Mouse (Mus musculus) right cerebral cortex, postnatal 25 days (tissue): ENCODE data around the gene Adh7.

Source experiments
- DNase-seq: peaks from one replicate; pipeline ENCODE4 v3.0.0; 2022

Adh7 gene

DNA sequence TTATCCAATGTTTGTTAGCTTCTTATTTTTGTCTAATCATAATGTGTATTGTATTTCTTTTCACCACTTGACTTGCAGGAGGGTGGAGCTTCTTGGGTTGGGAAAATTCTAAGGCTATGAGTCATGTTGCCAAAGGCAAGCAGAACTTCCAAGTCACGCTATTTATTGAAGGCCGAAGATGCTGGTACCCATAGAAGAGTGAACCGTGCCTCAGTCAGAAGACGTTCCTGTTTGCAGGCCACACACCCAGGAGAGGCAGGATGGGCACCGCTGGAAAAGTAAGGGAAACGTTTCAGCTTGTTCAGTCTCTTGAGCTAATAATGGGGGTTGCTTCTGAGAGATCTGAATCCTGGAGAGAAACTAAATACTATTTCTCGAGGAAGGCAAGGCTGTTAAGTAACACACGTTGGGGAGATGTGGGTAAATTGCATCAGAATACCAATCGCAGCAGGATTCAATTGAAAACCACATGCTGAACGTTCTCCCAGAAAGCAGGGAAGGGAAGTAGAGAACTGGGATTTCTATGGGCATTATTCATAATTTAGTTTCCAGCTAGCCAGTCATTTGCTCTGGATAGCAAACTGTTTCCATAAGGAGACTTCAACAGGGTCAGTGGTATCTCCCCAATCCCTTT is at the start of gene Adh7:
Gene Adh7 (plus strand): TSS at position 130 of the 634 bp plus-strand sequence.
- no peak for DNase-seq

DNA sequence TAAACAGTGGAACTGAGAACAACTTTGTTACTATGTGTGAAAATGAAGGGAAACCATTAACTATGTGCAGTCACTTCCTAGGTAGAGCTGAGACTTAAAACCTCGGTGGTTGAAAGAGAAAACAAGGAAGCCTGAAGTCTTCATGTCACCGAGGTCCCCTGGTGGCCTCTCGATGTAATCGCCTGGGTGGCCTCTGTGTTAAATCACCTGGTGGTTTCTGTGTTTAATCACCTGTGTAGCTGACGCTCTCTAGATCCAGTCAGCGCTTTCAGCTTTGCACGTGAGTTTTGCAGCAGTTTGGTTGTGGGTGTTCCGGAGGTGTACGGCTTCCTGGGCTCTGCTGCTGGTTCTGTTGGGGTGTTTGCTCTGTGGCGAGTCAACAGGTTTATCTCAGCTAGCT is 44.3 kb upstream of the Adh7 start:
- DNase-seq: no peak

DNA sequence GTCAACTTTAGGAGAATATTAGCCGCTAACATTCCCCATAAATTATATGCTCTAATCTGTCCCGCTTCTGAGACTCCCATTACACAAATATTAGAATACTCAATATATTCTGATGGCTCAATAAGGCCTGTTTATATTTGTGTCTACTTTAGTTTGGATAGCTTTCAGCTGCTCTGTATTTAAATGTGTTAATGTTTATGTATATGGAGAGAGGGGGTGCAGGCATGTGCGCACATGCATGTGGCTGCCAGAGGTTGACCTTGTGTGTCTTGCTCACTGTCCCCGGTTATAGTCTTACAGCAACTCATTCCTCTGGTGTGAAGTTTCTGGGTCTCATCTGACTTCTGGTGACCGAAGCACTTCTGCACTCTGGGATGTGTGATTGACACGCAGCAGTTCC is 42.0 kb upstream of the Adh7 start:
- DNase-seq: no peak

DNA sequence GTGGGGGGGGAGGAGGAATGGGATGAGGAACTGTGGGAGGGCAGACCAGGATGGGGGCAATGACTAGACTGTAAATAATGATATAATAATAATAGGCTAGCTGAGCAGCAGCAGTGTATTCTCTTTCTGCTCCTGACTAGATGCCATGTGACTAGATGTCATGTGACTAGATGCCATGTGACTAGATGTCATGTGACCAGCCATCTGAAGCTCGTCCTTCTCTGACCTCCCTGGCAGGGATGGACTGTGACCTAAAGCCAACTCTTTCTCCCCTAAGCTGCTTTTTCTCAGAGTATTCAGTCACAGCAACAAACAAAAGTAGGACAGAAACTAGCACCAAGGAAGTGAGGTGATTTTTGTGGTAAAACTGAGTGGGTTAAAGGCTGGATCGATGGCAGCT is 35.5 kb upstream of the Adh7 start:
- DNase-seq: no peak

DNA sequence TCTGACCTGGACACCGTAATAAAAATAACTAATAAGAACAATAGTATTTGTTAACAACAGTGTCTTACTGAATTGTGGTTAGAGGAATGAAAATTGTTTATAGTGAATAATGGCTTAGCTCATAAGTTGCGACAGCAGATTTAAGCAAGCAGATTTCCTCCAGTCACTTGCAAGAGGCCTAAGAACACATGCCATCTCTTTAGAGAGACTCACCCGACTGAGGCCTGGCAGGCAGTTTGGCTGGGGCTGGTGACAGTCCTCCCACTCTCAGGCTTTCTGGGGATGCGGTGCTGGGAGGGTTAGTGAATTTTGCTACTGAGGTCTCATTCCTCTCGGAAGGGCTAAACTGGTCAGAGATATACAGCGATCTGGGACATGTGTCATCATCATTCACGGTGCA is 34.2 kb upstream of the Adh7 start:
- no peak for DNase-seq

DNA sequence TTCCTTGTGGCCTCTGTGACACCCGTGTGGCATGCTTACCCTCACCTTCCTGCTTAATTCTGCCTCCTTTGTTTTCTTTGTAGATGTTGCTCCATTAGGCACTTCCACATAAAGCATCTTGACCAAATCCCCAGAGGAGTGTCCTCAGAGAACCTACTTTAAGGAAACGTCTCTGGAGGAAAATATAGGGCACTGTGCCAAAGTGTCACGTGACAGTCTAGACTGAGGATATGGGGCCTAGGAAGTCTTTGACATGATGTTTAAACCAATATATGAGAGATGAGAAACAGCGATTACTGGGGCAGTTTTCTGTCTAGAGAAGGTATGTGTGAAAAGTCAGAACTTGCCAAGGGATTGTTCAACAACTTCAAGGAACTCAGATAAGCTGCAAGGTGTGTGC is 32.3 kb upstream of the Adh7 start:
- DNase-seq: no peak

DNA sequence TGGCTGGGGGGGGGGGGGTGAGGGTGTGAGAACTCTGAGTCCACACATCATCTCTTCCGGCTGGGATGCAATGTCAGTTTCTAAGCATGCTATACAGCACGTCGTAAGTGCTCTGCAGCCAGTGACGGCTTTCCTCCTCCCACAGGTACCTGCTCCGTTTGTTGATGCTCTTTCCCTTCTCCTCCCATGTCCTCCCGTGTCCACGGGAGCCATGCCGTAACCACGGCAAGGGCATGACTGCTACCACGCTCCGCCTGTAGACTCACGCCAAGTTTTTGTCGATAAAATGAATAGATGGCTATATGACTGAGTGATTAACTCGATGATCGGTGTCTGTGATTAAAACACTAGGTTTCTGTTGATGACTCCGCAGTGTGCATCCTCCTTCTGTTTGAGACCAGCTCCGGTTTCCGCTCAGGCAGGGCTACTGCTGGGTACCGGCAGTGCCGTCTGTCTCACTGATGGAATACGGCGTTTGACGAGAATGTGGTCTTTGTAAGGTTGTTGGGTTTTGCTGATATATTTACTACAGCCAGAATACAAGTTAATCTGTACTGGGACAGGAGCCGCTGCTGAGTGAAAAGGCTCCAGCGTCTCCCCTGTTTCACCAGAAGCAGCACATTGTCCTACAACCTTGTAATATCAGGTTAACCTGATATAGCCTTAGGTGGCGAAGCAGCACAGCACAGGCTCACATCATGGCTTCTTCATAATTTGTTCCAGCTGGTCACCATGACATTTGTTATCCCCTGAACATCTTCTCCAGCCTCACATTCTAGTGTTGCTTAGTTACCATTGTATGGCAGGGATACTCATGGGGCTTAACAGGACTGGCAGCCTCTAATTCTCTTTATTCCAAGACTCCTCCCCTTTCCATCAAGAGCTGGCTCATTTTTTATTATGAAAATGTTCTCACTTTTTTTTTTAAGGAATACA is 31.3 kb upstream of the Adh7 start:
- DNase-seq: no peak

DNA sequence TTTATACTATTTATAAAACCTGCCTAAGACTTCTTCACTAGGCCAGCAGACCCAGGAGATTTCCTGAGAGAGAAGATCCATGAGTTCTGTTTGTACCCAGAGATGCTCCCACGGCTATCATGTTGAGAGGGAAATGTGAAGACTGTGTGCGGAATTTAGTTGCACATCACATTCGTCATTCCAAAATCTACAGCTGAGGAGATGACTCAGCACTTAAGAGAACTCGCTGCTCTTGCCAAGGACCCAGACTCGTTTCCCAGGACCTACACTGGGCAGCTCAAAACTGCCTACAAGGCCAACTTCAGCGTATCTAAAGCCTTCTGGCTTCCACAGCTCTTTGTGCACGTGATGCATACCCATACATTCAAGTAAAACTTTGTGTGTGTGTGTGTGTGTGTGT is 25.3 kb upstream of the Adh7 start:
- no peak for DNase-seq

DNA sequence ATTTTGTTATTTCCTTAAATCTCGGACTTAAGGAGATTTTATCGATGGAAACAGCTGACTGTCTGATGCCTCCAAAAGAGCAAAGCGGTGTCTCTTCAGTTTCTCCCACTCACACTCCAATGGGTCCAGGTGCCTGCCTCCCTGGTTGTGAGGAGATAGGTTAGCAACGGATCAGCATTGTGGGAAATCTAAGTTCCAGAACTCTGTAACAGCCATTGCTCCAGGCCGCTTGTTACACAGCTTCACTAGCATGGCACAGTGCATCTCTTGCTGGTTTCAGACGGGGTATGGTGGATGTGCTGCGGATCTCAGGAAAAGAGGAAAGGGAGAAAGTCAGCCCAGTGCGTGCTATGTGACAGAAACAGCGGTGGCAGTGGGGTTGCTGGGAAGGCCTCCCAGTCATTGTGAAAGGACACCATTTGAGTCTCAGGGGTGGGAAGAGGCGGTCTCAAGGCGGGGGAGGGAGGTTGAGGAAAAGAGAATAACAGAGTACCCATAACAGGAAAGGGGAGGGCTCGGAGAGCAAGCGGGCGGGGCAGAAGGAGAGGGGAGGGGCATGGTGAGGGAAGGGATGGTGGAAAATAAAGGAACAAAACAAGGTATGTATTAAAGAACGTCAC is 23.8 kb upstream of the Adh7 start, which contains the start of gene 4930579F01Rik:
Gene 4930579F01Rik (minus strand): TSS at position 143 of the 620 bp plus-strand sequence.
- DNase-seq: no peak

DNA sequence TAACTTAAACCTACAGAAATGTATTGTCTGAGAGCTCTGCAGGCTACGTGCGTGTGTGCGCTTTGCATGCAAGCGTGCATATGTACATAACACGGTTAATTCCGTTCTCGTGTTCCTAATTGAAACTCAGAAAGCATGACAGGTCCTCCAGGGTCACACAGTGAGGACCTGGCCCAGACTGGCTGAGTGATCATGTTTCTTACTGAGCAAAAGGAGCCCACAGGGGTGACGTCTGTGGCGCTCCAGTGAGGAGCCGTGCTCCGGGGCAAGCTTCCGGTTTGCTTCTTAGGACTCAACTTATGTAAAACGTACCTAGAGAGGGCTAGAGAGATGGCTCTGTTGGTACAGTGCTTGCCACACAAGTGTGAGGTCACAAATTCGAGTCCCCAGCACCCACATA is 20.5 kb upstream of the Adh7 start:
- DNase-seq: no peak

DNA sequence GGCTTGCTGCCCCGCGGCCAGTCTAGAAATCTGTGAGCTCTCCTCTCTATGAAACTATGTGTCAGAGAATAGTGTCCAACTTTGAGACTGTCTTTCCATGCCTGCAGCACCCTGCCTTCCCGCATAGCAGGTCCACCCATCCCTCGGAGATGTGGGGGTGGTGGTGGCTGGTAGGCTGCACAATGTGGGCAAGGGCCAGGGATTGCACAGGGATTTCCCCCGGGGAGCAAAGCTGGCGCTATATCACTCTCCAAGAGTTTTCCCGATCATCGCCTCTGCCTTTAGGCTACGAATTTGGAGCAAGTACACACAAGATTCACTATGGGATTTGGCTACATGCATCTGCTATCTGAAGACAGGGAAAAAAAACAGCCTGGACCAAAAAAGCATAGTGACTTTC is 20.0 kb upstream of the Adh7 start:
- DNase-seq: no peak

DNA sequence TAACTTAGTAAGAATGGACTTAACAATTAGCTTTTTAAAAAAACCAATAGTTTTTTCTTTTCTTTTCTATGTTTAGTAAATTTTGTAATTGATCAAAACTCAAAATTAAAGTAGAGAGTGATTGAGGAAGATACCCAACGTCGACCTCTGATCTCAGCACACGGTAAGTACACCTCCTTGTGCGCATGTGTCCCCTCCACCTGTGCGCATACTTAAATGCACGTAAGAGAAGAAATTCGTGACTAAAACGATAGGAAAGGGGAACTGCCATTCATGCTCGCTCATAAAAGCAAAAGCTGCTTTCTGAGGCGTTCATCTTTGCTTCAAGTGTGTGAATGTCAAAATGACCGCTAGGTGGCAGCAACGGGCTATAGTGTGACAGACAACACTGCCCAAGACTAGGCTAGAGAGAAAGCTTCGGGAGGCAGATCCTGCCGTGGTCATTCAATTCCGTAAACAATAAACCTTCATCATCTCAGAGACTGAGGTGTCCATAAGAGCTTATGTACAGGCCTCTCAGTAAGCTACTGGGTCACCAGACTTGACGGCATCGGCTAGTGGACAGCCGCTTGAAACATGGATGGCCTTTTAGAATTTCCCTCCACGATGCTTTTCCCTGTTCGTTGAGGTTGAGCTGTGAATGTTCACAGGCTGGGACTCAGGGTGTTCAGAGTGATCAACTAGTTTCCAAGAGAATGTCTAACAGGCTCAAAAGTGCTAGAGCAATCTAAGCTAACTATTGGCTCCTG is 19.4 kb upstream of the Adh7 start:
- peak; percentile 81 for DNase-seq

DNA sequence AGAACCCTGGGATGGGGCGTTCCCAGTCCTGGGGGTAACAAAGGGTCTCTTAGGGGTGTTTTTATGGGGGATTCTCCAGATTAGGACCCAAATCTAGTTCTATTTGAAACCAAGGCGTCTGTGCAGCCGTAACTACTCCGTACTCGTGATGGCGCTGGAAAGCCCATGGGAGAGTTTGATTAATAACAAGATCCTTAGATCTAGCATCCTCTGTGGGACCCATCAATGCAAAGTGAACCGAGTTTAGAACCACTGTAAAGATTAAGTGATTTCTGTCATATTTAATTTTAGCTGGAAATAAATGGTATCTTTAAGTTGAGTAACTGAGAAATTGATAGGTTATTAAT is 18.9 kb upstream of the Adh7 start:
- DNase-seq: no peak

DNA sequence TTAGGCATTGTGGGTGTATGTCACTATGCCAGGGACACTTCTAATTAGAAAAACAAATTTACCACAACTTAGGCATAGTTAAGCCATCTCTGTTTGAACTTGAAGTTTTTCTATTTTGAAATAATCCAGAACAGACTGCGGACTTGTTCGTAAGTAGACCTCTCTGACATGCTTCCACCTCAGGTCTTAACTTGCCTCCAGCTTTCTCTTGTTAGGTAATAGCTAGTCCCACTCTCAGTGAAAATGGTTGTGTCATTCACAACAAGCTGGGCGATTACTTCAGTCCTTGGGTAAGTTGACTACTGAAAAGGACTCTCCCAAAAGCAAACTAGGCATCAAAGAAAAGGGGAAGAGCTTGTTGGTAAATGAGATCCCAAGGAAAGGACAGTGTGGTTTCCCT is 8.7 kb upstream of the Adh7 start:
- no peak for DNase-seq

DNA sequence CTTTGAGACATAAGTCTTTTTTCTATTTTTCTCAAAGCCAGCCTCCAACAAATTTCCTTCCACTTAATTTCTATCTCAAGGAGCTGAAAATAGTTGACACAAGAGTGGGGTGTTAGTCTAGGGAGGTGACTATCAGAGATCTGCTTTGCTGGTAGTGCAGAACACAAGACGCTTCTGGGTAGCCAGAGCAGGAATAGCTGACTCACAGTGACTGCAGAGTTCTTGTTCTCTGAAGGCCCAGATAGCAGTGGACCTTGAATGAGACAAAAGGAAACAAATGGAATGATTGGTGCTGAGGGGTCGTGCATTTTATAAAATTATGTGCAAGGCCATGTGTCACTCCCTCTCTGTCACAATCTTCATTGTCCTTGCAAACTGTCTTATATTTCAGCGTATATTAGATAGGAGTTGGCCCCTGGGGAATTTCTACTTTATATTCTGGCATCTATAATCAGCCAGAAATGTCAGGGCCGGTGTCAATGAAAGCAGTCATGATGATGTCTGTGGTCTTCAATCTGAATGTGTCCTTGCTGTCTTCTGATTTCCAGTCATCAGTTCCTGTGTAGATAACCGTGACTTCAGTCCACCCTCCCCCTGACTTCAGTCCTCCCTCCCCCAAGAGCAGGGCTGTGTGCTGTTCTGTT is 7.0 kb upstream of the Adh7 start:
- DNase-seq: no peak

DNA sequence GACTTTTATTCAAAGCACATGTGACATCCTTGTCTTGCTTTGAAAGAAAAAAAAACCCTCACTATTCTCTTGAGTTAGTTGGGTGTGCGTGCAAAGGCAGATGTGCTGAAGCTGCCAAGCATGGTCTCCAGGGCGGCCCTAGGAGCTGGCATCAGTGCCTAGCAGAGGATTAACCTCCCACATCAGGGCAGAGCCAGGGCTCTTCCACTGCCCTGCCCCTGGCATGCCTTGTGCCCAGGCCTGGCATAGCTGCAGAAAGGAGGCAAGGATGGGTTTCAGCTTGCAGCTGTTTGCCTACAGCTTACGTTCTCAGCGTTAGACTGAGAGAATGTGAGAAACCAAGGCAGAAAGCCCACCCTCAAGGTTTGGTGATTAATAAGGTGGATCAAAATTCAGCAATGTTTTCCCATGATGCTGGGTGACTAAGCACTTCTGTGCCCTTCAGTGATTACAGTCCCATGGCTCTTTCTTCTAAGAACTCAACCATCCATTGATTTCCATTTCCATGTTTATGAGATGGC is 5.1 kb upstream of the Adh7 start:
- DNase-seq: no peak

DNA sequence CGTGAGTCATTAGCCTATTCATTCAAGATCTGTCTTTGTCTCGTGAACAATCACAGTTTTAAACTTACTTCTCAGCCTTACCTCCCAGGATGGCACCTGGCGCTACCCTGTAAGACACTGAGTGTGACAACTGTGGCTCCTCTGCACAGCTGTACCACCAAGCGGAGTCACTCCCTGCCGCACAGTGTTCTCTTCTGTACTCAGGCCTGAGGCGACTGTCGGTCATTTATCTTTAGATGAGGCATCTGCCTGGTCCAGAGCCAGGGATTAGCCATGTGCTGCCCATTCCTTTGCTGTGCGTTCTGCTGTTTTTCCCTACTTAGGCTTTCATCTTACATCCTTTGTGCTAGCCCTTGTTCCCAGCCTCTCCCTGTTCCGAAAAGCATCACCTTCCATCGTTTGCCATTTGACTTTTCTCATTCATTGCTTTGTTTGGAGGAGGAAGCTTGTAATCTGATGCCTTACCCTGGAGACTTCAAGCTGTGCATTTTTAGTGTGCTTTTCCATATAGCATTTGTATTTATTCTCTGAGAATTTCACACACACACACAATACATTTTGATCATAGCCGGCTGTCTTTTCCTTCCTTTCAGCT is 2.1 kb upstream of the Adh7 start:
- DNase-seq: no peak

DNA sequence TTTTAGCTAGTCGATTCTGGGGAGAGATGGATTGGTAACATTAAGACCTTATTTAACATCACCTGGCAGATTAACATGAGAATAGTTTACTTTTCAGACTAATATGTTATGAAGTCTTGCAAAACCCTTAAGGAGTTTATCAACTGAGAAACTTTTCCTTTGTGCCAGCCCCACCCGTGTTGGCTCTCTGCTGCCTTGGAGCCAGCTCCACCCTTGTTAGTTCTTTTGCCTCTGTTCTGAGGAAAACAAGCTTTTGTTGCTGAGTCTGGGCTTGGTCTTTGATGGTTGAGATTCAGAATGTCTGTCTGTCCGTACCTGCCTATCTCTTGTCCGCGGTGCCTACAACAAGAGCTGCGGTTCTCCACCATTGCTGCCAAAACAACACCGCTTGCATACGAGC is 1.5 kb upstream of the Adh7 start:
- DNase-seq: no peak

DNA sequence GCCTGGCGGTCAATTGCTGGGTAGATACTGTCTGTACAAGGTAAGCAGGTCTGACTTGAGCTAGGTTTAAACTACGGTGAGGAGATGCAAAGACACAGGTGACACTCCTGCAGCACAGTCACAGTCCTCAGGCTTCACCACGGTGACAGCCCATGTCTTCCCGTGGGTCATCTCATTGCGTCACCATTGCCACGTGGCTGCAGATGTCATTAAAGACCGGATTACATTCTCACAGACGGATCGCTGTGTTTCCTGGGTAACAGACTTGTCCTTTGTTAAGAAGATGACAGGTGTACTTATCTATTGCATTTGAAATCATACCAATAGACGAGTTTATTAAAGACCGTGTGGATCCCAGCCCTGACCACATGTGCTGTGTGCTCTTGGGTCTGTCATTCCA is 3.6 kb downstream of the Adh7 start:
- DNase-seq: no peak

DNA sequence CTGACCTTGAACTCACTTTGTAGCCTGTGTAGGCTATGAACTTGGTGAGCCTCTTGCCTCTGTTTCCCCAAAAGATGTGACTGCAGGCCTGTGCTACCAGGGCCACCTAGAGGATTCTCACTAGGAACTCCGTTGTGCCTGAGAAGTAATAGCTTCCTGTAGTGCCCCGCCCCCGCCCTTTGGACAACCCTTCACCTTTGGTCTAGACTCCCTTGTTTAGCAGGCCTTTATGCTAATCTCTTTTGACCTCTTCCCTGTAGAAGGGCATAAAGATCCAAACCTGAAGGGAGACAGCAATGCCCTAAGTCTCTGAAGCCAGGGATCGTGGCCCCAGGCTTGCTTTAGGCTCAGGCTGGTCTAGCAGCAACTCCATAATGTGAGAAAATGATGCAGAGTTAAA is 5.0 kb downstream of the Adh7 start:
- DNase-seq: no peak

DNA sequence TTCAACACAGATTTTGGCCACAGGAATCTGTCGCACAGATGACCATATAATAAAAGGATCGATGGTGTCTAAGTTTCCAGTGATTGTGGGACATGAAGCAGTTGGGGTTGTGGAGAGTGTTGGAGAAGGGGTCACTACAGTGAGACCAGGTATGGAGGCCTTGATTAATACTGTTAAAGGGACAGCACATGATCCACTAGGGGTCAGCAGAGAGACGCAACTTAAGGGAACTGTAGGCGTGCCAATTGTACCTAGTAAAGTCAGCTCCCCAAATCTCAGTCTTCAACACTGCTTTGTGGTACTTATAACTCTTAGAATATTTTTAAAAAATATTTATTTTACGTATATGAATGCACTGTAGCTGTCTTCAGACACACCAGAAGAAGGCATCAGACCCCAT is 5.4 kb downstream of the Adh7 start:
- no peak for DNase-seq

DNA sequence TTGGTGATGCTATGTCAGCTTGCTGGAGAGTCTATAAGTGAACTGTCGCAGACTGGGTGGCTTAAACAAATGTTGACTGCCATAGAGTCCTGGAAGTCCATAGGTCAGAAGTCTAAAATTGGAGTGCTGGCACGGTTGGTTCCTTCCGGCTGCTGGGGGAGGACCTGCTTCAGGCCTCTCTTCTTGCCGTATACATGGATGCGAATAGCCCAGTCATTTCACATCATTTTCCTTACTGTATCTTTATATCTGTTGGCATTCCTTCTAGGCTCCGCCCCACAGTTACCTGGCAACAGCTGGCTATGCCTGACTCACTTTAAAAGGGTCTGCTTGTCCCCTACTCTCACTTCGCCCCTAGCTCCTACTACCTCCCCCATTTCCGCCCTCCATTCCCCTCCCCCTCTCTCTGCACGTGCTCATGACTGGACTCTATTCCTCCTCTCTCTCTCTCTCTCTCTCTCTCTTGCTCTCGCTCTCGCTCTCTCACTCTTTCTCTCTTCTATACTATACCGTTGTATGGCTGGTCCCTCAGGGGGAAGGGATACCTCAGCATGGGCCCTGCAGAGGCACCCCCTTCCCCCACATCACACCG is 6.9 kb downstream of the Adh7 start:
- no peak for DNase-seq
